Mouse (Mus musculus): ENCODE data around the gene Cldn5.
A peak's percentile ranks its signal among the peaks of the same experiment; 100 is the strongest.

The Cldn5 gene

GRCm38 (mm10) chr16:18776556-18777100 is at the start of gene Cldn5:
TSS of gene Cldn5 (plus strand) at chr16:18776847.
- no peak for DNase-seq

- DNase-seq = no peak
Observed at GRCm38 (mm10) chr16:18727536-18728499, 48.8 kb upstream of the Cldn5 start.

- no peak for DNase-seq
Observed at GRCm38 (mm10) chr16:18729185-18729584, 47.5 kb upstream of the Cldn5 start.

DNA sequence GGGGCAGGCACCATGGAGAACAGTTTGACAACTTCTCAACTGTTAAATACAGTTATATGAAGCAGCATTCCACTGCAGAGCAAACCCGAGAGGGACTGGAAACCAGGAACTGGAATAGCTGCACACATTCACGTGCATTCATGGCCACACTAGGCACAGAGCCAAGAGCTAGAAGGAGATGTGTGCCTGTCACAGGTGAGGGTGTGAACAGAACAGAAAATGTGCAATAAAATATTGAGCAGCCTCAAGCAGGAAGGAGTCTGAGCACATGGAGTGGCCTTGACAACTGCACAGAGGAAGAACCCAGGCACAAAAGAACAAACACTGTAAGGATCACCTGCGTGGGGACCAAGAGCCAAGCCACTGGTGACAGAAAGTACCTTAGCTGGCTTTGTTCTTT is 46.0 kb upstream of the Cldn5 start:
- no peak for DNase-seq

DNA sequence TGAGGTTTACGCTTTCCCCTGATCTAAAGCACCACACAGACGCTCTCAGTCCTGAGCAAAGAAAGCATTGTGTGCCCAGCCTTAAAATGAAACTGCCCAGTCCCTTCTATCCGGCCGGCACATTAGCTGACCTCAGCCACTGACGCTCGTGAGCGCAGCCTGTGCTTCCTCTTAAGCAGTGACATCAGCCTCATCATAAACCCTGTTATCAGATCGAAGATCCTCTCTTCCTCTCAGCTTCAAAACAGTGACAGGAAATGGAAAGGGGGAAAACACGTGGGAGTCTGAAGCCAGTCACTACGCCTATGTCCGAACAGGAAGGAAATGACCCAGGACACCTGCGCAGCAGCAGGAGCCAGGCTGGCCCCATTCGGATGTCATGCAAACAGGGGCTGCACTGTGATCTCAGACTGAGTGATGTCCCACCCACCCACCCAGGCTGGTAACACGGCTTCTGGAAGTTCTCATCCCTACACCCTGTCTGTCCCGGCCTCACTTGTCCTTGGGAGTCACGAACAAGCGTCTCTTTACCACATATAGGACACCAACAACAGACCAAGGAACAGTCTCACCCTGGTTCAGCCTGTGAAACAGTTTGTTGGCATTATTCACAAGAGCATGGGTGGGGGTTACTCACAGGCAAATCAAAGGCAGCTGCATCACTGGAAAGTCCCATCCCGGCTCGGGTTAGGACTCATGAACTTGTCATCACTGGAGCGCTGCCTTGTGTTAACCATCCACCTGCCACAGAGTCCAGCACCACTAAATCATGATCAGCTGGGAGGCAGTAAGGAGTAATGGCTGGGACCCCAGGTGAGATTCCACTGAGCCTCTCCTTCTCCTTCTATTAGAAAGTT is 43.3 kb upstream of the Cldn5 start:
- peak; percentile 30 for DNase-seq

DNA sequence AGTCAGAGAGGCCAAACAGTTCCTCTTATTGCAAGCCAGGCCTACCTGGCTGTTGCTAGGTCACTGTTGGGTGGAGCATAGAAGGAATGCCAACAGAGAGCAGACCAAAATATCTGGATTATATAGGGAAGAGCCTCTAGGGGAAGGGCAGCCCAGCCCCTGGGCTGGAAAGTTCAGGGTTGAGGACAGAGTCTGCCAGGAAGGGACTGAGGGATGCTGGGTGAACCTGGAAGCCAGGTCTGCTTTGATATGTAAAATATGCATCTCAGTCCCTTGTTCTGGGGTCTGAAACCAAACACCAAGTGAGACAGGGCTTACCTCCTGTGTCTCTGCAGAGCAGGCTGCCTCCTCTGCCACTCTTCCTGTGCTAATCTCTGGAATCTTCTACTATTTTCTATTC is 38.3 kb upstream of the Cldn5 start:
- DNase-seq = no peak

- DNase-seq = no peak
Observed at GRCm38 (mm10) chr16:18746268-18747122, 30.2 kb upstream of the Cldn5 start.

DNA sequence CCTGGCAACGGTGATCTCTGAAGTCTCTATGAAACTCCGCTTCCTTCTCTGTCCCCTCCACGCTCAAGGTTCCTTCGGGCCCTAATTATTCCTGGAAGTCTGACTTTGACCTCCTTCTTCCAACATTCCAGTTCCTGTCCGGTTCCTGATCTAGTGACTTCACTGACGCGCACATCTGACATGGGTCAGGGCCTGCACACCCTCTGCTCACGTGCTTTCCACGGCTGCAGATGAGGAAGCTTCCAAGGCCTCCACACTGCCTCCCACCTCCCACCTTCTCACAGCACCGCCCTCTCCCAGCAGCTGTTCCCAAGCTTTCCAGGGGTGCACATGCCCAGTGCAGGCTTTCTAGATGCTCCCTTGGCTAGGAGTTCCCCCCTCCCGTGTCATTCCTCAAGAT is 25.5 kb upstream of the Cldn5 start:
- no peak for DNase-seq

DNA sequence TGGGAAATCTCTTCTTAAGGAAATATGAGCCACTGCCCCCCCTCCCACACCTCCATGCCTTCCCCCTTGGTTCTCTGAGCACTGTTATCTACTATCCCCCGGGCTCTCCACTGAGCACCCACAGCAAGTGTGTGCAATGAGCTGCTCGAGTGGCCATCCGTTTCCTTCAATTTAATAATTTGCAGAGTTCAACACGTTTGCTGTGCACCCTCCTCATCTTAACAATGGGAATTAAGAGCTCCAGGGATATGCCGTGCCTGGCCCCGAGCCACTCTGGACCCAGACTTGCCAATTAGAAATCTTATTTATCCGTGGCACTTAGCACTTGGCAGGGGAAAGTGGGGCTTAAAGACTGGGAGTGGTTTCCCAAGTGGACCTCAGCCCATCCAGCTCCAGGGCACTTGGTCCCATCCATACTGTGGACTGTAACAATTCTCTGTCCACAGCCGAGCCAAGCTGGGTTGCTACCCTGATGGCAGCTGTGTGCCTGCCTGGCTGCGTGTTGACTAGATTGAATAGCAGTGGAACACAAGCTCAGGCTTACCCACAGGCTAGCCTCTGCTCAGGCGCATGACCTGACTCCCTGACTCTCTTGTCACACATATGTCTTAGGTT is 24.7 kb upstream of the Cldn5 start:
- DNase-seq = no peak

DNA sequence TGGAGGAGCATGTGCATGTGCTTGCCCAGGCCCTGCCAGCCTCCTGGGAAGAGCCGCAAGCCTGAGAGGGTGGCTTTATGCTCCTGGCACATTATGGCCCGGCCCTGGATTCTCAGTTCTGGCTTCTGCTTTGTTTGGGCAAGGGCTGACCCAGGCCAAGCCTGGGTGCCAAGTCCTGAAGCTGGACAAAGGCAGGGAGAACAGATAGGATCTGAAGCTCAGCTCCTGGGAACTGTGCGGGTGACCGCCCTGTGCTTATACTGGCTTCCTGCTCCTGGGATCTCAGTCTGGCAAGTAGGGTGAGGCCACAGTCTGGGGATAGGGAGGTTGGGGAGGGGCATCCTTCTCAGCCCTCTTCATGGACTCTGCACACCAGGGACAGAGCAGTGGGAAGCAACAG is 14.9 kb upstream of the Cldn5 start:
- DNase-seq = no peak

DNA sequence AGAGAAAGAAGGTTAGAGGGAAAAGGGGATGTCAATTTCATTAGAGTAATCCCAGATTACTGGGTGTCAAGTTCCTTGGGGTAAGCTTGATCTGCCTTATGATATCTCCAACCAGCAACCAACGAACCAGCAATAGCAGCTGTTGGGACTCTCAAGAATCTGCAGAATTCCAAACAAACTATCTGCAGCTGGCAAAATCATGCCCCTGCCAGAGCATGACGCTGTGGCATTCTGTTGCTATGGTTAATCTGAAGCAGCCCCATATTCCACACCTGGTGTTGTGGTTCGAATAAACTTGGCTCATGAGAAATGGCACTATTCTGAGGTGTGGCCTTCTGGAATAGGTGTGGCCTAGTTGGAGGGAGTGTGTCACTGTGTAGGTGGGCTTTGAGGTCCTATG is 13.7 kb upstream of the Cldn5 start:
- no peak for DNase-seq

DNA sequence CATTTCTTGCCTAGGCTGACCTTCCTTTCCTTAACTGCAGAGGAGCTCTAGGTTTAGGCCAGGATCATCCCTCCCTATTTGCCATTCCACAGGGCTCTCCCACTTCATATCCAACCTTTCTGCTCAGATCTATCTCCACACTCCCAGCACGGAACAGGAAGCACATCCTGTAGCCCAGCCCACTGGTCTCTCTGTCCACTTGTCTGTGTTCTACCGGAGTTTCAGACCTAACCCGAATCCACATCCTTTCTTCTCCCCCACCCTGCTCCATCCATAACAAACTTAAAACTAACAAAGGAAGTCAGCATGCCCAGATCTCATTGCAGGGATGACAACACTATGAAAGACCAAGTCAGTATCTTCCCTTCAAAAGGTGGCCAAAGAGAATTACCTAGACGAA is 10.3 kb upstream of the Cldn5 start:
- DNase-seq = no peak

DNA sequence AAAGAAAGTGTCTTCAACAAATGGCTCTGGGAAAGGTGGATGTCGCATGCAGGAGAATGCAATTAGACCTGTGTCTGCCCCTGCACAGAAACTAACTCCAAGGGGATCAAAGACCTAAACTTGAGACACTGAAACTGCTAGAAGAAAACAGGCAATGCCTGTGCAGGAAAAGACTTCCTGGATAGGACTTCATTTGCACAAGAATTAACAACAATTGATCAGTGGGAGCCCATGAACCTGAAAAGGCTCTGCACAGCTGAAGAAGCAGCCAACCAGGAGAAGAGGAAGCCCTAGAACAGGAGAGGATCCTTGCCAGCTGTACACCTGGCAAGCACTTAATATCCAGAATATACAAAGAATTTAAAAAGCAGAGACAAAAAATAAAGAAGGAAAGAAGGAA is 7.1 kb upstream of the Cldn5 start:
- DNase-seq = no peak

DNA sequence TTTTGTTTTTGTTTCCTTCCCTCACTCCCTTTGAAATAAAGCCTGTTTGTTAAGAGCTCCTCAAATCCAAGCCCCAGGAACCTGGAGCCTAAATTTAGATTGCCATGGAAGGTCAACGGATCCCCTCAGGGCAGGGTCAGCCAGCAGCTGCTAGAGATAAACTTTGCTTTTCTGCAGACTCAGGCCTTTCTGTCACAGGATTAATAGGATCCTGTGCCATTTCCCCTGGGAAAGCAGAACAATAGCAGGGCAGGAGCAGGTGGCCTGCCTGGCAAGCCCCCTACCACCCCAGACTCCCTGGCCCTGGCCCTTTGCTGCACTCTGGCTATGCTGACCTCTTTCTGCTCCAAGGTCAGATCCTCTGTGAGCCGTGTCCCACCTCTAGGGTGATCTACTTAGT is 2.7 kb upstream of the Cldn5 start:
- no peak for DNase-seq

DNA sequence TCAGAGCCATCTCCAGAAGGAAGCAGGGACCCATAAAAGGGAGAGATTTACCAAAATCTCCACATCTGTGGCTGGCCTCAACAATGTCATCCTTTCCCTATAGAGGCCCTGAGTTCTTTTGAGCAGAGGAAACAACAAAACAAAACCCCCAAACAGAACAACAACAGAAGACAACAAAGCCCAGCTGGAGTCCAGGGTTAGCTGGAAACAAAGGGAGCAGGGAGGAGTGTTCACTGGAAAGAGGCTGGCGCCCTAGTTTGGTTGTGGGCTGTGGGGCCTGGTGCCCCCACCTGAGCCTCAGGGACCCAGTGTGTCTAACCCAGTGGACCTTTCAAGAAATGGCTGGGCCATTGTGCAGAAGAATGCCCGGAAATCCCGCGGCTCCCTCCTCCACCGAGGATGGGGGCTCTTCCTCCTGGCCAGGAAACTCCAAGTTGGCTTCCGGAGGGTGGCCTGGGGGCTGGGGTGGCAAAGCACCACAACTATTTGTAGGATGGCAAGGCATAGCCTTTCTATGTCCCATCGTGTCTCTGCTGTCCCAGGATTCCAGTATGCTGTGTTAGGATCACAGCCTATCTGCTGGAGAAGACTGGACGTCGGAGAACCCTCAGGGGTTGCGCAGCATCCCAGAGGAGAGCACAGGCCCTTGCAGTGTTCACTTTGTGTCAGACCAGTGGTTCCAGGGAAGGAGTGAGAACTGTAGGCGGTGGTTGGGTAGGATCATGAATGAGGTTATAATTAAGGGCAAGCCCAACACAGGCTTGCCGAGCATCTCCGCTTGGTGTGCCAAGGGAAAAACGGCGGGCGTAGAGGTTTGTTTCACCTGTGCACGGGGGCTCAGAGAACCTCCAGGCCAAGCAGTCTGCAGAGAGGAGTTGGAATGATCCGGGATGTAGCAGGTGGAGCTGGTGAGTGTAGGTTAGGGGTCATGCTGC is 759 bp upstream of the Cldn5 start:
- DNase-seq = no peak

DNA sequence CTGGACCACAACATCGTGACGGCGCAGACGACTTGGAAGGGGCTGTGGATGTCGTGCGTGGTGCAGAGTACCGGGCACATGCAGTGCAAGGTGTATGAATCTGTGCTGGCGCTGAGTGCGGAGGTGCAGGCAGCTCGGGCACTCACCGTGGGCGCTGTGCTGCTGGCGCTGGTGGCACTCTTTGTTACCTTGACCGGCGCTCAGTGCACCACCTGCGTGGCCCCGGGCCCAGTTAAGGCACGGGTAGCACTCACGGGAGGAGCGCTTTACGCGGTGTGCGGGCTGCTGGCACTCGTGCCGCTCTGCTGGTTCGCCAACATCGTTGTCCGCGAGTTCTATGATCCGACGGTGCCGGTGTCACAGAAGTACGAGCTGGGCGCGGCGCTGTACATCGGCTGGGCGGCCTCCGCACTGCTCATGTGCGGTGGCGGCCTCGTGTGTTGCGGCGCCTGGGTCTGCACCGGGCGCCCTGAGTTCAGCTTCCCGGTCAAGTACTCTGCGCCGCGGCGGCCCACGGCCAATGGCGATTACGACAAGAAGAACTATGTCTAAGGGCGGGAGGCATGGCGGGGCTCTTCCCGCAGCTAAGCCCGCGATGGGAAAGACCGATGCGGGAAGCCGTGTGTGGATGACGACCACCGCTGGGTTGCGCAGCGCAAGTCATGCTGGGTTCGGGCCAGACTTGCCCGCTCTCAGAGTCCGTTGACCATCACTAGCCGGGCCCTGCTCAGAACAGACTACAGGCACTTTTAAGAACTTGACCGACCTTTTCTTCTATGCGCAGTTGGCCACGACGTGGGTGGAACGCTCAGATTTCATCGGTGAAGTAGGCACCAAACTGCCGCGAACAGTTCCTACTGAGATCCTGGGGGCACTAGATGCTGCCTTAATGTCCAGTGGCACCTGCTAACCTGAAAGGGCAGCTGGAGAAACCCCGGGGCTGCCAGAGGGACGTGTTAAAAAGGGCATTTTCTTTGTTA is 744 bp downstream of the Cldn5 start:
- peak; percentile 23 for DNase-seq

DNA sequence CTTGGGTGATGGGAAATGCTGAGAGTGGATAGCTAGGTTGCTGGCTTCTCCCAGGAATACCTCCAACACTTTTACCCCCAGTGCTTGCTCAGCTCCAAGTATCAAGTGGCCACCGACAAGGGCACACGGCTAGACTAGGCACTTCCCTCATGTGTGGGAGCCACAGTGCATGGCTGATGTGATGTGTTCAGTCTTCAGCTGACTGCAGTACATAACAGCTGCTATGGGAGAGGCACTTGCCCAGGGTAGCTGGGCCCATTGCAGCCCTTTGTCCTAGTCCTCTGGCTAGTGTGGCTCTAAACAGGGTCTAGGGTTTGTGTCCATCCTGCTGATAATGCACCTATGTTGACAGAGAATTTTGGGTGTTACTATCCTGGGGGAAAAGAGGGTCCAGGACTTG is 1.8 kb downstream of the Cldn5 start:
- DNase-seq = no peak

DNA sequence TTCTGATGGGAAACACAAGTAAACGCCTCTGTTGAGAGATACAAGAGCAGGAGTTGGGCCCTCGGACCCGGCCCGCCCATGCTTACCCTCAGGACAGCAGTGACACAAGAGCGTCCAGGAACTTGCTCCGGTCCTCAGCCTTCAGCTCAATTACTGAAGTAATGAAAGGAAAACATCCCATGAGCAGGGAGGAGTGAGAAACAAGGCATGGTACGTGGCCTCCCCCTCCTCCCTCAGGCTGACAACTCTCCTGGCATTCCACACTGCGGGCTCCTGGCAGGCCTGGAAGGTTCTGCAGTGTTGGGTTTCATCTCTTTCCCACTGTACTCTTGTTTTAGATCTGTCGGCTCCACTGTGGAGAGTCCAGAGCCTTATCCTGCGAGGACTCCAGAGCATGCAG is 5.2 kb downstream of the Cldn5 start:
- no peak for DNase-seq

- no peak for DNase-seq
Observed at GRCm38 (mm10) chr16:18785025-18785424, 8.4 kb downstream of the Cldn5 start.

- no peak for DNase-seq
Observed at GRCm38 (mm10) chr16:18785485-18785884, 8.8 kb downstream of the Cldn5 start.

All from kidney, adult 18-20 months (tissue).